Mouse (Mus musculus): Measurements from ENCODE around the gene Sorbs1.

Sorbs1 gene

DNA sequence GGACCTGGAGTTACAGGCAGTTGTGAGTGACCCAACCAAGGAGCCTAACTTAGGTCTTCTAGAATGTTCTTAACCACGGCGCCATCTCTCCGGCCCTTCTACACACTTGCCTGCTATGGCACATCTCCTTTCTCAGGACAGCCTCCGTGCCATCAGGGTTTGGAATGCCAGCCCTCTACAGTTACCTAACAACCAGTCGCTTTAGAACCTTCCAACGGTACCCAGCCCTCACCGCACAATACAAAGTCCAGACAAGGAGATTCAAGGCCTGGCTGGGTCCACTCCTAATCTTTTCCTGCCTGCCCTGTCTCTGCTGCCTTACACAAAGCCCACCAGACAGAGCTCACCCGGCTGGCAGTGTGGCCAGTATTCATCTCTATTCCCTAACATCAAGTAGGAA, 106.9 kb downstream of the Sorbs1 start:
- no peak for DNase-seq (ENCODE audit: low spot score)

DNA sequence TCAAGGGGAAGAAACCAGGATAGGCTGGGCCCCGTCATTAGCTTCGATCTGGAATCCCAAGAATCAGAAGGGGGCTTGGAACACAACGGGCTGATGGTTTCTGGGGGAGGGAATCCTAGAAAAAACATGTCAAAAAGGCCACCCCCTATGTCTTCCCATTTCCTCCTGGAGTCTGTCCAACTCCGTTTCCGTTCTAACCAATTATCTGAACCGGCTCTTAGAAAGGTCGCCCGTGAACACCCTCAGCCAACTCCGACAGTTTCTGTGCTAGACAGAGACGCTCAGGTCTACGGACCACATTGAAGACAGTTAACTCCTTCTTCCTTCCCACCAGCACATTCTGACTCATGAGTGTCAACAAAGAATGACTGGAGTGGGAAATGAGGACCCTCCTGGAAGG, 107.8 kb downstream of the Sorbs1 start:
- no peak for DNase-seq (ENCODE audit: low spot score)

DNA sequence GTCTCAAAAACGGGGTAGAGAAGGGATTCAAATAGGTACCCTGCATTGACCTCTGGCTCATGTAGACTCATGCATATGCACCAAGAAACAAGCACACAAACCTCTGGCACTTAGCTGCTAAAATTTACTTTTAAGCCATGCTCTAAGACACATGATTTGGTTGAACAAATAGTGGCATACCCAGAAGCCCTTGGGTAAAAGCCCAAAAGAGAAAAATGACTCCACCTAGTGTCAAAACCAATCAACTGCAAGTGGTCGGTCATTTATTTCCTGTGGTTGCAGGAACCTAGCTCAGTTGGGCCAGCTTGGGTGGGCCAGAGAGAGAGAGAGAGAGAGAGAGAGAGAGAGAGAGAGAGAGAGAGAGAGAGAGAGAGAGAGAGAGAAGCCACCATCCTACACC, 109.0 kb downstream of the Sorbs1 start:
- no peak for DNase-seq (ENCODE audit: low spot score)

DNA sequence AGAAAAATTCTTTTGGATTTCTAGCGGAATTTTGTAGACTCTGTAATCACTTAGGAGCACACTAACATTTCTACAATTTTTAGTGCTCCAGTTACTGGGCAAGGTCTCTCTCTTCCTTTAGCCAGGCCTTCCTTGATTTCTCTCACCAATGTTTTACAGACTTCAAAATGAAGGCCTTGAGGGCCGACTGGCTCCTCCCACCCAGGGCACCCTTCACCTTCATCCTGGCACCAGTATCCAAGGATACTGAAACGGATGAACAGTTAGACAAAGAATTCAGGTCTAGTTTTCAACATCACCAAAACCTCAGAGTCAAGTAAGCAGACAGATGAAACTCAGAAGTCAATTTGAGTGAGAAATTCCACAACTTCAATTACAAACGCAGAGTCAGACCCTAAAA, 109.6 kb downstream of the Sorbs1 start:
- no peak for DNase-seq (ENCODE audit: low spot score)

DNA sequence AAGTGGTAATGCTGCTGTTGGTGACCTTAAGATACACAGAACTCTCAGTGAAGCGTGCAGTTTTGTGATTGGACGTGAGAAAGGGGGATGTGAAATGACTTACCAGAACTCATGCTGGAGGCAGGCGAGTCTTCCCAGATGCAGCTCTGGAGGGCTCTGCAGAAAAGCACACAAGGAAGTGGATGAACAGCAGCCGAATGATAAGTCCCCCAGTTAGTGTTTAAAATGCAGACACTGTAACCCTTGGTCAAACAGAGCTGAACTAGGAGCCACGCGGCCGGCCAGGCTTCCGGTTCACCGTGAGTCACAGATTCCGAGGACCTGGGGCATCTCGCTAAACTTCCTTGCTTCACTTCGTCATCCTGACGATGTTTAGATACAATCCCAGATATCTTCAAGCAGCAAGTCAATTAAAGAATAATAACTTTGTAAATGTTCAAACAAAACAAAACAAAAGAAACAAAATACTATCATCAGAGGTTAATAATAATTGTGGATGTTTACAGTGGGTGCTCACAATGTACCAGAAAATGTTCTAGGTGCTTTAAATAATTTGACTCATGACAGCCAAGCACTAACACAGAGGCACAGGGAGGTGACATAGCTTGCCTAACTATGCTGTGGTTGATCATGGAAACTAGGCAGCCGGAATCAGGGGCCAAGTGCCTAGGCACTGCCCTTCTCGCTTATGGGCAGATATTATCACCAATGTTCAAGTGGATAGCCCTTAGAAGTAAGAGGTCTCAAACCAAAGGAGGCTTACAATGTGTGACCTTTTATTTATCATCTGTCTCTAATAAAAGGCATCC, 111.2 kb downstream of the Sorbs1 start:
- no peak for DNase-seq (ENCODE audit: low spot score)

DNA sequence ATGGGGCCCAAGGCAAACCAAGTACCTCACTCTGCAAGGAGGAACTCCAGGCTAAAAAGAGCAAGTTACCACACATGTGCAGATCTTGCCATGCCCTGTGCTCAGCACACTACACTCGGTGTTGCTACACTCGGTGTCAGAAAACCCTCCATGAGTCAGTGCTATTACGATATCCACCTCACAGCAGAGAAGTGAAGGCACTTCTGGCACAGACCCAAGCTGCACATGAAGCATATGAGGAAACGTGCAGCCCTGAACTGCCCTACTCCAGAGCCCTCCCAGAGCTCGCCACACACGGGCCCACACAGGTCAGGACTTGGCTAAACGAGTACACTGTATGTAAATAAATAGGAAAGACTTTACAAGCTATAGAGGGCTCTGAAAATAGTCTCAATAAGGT, 112.4 kb downstream of the Sorbs1 start:
- no peak for DNase-seq (ENCODE audit: low spot score)

DNA sequence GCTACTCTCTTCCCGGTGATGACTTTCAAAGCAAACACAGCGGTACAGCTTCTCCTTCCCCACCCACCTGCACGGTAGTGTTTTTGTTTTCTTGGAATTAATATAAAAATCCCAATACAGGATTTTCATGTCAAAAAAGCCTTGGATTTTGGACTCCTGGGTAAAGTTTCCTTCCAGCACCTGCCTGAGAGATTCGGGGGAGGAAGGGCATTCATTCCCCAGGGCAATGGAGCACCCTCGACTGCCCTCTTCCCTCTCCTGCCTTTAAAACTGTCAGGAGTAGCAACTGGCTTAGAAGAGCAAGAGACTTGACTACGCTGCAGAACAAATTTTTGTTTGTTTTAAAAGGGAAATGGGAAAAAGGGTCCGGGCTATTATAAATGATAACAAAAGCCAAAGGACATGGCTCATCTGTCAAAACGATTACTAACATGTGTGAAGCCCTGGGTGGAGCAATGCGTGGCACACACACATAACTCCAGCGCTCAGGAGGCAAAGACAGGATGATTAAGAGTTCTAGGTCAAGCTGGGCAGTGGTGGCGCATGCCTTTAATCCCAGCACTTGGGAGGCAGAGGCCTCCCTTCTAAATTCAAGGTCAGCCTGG, 113.1 kb downstream of the Sorbs1 start:
- DNase-seq (ENCODE audit: low spot score) = no peak

DNA sequence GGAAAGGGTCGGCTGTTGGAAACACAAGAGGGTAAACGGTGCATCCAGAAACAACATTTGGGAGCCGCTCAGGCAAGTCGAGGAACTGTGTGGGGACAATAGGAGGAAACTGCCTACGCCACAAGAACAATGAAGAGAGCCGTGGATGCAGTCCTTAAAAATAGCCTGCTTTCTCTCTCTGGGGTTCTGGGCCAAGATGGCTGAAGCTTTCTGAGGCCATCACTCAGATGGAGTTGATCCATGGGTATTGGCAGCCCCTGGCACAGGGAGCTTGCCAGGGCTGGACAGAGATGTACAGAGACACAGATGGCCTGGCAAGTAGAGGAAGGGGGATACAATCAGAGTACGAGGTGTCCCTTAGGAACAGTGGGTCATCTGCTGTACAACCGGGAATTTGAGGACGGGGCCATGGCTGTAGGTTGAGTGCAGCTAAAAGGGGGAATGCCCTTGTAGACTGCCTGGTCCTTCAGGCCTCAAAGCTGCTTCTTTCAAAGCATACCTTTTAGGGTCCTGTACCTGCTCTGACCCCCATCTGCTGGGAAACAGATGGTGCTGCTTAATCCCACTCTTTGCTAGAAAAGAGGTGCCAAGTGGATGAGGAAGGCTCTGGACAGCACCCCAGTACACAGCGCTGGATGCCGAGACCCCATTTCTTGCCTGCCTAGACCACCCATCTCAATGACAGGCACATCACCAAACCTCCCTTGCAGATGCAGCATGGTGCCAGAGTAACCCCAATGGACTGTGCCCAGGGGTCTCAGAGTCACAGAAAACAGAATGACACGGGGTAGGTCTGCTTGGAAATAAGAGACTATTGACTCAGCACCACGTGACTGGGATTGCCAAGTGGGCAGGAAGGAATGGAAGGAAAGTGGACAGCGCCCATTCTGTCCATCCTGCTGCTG, 117.6 kb downstream of the Sorbs1 start:
- no peak for DNase-seq (ENCODE audit: low spot score)

DNA sequence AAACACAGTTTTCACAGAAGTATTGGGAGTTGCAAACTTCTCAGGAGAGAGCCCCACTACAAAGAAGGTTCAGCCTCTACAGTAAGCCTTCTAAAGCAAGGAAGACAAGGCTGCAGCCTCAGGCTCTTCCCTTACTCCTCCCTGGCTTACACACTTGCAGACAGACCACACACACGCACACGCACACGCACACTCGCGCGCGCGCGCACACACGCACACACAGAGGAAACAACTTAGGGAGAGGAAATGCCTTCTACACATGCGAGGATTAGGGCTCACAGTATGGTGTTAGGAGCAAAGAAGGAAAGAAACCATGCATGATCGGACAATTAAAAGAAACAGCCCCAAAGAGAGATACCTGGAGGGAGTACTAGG, 118.3 kb downstream of the Sorbs1 start:
- DNase-seq (ENCODE audit: low spot score) = no peak

DNA sequence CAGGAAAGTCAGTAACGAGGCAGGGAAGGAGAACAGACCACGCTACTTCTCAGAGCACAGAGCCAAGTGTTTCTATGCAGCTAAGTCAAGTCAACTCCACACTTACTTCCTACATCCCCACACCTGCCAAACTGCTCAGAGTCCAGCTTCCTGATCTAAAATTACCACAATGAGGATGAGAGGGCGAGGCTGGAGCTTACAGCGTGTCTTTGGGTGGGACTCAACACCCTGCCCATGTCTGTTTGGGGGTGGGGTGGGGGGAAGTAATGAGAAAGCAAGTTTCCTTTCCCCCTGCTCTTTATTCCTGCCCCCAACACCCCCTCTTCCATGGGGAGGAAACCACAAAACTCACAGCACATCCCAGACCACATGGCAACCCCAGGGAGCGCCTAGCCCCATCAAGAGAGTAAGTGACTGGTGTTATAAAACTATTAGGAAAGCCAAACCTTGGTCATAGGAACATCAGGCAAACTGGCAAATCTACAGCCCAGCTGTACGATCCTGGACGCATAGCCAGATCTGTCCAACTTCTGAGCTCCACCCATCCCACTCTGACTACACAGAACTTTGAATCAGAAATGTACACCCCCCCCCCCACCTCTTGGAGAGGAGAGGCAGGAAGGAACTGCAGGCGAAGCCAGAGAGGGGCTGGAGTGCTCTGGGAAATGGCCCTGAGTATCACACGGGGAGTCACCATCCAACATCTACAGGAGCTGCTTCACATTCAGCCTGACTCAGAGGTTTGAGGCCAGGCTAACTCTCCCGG, 118.8 kb downstream of the Sorbs1 start:
- DNase-seq (ENCODE audit: low spot score) = no peak

DNA sequence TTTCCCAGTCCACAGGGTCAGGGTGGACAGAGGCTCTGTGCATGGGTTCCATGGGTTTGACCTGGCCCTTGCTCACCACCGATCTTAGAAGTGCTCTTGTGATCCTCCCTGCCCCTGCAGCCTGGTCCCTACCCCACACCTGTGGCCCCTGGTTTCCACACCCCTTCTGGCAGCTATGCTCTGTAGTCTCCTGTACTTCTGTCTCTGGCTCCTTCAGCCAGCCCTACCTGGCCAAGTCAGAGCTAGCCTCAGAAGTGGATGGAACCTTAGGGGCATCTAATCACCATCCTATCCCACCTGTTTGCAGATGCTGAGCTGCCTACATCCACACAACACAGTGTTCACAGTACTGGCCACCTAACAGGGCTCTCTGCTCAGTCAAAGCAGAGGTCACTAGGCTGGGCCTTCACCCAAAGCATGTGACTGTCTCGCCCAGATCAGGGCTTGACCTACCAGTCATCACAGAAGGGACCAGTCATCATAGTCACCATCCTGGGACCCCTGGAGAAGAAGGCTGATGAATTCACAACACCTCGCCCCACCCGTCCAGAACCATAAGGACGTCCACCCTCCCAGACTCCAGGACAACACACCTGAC, 120.7 kb downstream of the Sorbs1 start:
- no peak for DNase-seq (ENCODE audit: low spot score)

DNA sequence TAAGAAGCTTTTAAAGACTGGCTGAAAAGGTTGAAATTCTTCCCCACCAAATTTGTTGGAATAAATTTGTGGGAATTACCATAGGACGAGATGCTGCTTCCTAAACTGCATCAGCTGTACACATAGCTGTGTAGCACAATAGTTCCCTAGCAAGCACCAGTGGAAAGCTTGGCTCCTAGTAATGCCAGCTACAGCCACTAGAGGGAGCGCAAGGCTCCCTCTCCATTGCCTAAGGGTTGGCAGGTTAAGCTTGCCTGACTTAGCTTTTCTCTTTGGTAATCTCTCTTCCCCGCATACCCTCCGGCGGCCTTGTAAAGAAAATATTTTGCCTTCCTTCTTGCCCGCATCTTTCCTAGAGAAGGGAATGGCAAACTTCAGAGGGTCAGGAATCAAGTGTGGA, 122.1 kb downstream of the Sorbs1 start:
- no peak for DNase-seq (ENCODE audit: low spot score)

DNA sequence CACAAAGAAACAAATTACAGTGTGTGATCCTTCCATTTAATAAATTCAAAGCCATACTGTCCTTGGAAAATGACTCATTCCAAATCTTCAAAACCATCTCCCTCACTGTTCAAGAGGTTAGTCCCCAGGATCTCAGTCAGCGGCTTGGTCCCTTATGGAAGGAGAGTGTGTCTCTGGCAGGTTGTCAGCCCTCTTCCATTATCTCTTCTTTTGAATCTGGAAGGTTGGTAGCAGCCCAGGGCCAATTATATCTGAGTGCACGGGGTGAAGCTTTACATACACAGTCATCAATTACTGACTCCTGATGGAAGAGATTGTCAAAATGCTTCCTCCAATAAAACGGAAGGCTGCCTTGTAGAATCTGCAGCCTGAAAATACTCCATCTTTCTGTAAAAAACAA, 126.7 kb downstream of the Sorbs1 start:
- no peak for DNase-seq (ENCODE audit: low spot score)

DNA sequence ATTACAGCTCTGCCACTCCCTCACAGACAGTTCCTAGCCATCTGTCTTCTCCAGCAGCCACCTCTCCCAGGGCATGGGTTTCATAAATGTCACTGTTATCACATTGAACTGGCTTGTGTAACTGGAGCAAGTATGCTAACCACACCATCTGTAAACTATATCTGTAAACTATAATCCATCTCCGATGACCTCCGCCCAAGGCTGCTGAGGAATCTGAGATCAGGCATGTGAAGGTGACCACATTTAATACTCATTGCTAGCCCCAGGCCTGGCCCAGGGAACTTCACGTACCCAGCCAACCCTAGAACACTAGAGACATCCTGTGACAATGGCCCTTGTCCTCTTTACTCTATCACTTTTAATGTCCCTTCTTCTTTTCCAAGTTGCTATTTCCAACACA, 128.2 kb downstream of the Sorbs1 start:
- no peak for DNase-seq (ENCODE audit: low spot score)

DNA sequence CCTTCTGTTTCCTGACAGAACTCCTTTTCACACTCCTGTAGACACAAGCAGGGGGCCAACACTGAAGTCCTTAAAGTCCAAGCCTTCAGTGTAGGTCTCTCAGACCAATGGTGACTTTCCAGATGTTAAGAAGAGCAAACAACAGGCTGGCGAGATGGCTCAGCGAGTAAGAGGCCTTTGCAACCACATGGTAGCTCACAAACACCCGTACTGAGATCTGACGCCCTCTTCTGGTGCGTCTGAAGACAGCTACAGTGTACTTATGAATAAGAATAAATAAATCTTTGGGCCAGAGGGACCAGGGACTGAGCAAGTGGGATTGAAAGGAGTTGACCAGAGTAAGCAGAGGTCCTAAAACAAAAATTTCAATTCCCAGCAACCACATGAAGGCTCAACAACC, 129.6 kb downstream of the Sorbs1 start:
- no peak for DNase-seq (ENCODE audit: low spot score)

DNA sequence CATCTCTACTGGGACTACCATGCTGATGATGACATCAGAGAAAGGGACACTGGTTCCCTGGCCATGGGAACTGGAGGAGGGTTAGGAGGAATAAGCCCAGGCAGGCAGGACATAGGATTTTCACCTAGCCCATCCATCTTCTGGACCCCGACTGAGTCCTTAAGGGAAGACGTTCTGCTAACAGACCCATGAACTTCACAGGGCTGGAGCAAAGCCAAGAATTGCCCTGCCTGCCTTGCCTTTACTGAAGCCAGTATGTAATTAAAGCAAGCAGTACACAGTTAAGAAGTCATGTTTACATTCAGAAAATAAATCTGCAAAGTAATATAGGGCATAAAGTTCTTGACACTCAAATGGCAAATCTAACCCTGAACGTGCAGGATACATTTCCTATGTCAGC, 132.9 kb downstream of the Sorbs1 start:
- DNase-seq (ENCODE audit: low spot score) = no peak

DNA sequence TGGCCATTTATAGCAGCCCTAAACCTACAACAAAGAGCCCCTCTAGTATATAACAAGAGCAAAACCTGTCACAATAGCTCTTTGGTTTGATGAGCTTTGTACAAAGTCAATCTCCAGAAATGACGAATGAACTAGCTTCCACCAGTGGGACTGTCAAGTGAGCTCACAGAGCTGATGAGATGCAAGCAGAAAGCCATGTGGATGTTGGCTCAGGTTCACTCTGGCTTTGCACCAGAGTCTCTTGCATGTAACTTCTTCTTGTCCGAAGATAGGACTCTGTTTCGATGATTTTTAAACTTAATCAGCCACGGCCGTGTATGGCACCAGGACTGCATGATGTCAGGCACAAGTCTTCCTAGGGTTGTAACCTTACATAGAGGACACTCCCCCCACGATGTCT, 133.6 kb downstream of the Sorbs1 start:
- no peak for DNase-seq (ENCODE audit: low spot score)

DNA sequence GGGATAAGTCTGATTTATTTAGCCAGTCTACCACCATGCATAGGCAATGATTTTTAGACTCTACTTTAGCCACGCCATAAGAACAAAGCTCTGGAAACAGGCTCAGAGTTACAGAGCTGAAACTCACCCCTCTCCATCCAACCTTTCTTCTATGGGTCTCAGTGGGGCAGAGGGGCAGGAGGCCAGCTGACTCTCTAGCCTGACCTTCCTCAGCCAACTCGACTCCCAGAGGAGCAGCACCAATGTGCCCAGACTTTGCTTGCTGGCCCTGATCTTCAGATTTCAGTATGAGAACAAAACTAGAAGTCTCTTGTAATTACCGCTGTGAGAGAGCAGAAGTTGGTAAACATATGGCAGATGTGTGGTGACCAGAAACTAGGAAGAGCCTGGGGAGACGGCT, 134.5 kb downstream of the Sorbs1 start:
- DNase-seq (ENCODE audit: low spot score) = no peak

DNA sequence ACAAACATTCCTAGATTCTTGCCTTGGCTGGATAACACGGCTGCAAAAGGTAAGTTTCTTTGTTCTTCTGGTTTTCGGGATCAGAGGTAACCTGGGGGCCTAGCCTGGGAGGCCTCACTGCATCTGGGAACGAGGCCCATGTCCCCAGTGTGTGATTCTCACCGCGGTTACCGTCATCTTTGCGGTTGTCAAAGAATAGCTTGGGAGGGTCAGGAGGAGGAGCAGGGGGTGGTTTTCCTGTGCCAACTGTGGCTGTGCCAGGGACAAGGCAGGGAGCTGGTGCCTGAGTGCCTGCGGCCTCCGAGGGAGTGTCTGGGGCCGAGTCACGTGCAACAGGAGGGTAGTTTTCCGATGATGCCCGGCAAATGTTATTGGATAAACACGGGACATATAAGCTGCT, 135.9 kb downstream of the Sorbs1 start:
- no peak for DNase-seq (ENCODE audit: low spot score)

DNA sequence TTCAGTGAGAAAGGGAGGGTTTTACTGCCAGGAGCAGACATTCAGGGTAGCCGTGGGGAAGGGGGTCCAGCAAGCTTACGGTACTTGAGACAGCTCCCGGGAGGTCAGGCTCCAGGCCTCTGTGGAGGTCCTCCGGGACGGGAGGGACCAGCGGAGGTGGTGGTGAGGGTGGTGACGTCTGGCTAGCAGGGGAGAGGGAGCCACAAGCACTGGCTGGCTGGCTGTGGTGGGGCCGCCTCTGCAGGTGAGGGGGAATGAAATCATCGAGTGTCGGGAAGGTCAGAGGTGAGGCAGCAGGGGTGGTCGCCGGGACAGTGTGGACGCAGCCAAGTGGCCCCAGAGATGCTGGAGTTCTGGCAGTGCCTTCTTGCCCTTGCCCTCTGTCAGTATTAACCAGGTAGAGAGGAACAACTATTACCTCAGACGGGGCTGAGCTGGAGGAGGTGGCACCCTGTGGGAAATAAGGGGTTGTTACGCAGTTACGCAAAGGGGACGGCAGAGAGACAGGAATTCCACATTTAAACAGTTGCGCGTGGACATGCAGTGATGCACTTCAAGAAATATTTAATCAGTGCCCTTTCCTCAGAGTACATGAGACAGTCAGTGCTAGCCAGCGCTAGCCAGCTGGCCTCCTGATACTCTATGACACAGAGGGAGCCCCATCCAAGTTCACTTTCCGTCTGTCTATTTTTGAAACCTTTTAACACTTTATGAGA, 136.9 kb downstream of the Sorbs1 start:
- no peak for DNase-seq (ENCODE audit: low spot score)

DNA sequence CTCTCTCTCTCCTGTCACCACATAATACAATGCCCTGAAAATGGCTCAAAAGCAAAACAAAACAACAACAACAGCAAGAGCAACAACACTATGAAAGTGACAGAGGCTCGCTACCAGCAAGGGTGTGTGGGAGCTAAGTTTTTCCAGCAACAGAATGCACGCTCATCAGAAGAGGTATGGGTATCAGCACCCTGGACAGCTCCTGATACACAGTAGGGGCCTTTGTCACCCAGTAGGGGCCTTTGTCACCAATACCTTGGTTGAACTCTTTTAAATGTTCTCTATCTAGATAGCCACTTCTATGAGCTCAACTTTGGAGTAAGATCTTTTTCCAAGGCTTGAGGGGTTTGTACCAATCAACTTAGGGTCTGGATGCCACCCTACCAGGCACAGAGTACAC, 138.9 kb downstream of the Sorbs1 start:
- no peak for DNase-seq (ENCODE audit: low spot score)
